Mouse (Mus musculus): ENCODE data around the gene Gatad2b.

DNA sequence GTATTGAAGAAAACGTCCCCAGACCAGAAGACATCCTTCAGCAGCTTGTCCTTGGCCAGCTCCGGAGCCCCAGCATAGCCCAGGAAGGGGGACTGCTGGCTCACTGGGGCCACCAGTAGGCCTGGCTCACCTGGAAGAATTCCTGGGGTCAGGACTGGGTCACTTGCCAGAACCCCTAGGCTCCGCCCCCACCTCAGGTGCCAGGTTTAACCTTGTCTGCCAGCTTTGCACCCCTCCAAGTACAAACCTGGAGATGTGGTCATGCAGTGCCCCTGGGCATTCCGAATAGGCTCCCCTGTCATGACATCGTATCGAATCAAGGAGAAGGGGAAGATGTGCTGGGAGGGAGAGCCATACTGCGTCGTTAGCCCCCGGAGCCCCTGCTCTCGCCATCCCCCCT lies 93.8 kb downstream of the Gatad2b start:
- no peak for TF ChIP-seq POLR2A (IDR thresholded peaks at IDR 0.05; ENCODE audit: borderline replicate concordance, extremely low read depth, low read depth, low read length)
- TF ChIP-seq CTCF (IDR thresholded peaks at IDR 0.05; ENCODE audit: insufficient read depth, low read length) = no peak
